Mouse (Mus musculus): ENCODE results near the gene Cebpe. TPM values are rescaled to one million over a fixed set of nuclear protein-coding genes. Genes with fewer than 3 reads are reported as not detected.

Gene Cebpe
- 0.17 TPM in 2 replicates for polyA plus RNA-seq (2014; fragmentation: Nextera tagmentation; extraction: Ambion mirVana)

DNA sequence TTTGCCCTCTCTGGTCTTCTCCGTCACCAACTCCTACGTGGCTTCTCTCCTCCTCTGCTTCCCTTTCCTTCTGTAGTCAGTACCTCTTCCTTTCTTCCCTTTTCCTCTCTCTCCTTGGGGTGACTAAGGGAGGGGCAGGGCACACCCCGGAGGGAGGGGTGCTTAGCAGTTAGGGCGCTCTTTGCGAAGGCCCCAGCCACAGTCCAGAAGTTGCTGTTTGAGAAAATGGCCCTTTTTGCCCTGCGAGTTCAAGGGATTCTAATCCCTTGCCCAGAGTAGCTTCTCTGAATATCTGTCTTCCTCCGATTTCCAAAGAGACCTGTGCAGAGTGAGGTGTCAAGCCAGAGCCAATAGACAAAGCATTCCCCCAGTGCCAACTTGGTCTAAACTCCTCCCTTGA, at the start of gene Cebpe:
Gene Cebpe (minus strand): TSS at position 101 of the 400 bp plus-strand sequence.
- no peak within 1 kb of the TSS for H3K27ac ChIP-seq (replicated peaks; ENCODE audit: low read depth, low read length)
- DNase-seq (ENCODE audit: low spot score), result no peak
- 83% methylated on average over 7 of the region's 7 CpGs for WGBS

DNA sequence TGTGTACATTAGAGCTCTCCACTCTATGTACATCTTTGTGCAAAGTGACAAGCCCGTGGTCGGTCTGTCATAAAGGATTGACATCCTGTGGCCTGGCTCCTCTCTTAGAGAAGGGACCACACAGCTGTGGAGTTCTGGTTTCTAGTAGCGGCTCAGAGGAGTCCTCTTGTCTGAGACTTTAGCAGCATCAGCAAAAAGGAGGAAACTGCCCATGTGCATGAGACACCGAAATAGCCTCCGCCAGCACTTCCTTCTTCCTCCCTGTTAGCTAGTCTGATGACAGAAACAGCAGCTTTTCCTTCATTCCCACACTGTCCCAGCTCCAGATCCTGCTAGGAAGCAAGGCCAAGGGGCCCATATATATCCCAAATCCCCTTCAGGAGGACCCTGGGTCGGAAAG, 44.4 kb upstream of the Cebpe start:
- H3K36me3 ChIP-seq (replicated peaks; ENCODE audit: control insufficient read depth, insufficient read depth, low read depth, low read length), result no peaks in the 10 kb centered on the region
- ATAC-seq (replicated peaks; ENCODE audit: insufficient number of reproducible peaks, low FRiP score, low TSS enrichment, low read depth), result no peak
- H3K4me2 ChIP-seq (ENCODE audit: low read depth, low read length), result no peak overlapping the region
- no peak for DNase-seq (ENCODE audit: low spot score)
- no peak overlapping the region for H3K4me3 ChIP-seq (ENCODE audit: low read depth, low read length)
- no peaks in the 10 kb centered on the region for H3K9me3 ChIP-seq (replicated peaks; ENCODE audit: control insufficient read depth, low read length)
- H3K4me1 ChIP-seq (ENCODE audit: control insufficient read depth, insufficient read depth, low read length), result no peaks in the 10 kb centered on the region
- H3K27ac ChIP-seq (replicated peaks; ENCODE audit: low read depth, low read length), result no peak overlapping the region
- H3K27me3 ChIP-seq (ENCODE audit: control insufficient read depth, insufficient read depth, low read length), result no peaks in the 10 kb centered on the region
- H3K9ac ChIP-seq (replicated peaks; ENCODE audit: low read length), result no peak overlapping the region
- 82% methylated on average over 6 of the region's 6 CpGs for WGBS

More for the DNA sequence above, at the start of gene Cebpe:
- H3K27me3 ChIP-seq (ENCODE audit: control insufficient read depth, insufficient read depth, low read length), result no peaks in the 10 kb centered on the region
- H3K9me3 ChIP-seq (replicated peaks; ENCODE audit: control insufficient read depth, low read length), result no peaks in the 10 kb centered on the region
- H3K9ac ChIP-seq (replicated peaks; ENCODE audit: low read length), result no peak within 1 kb of the TSS
- no peak within 1 kb of the TSS for H3K4me2 ChIP-seq (ENCODE audit: low read depth, low read length)
- no peak for ATAC-seq (replicated peaks; ENCODE audit: insufficient number of reproducible peaks, low FRiP score, low TSS enrichment, low read depth)
- no peaks in the 10 kb centered on the region for H3K36me3 ChIP-seq (replicated peaks; ENCODE audit: control insufficient read depth, insufficient read depth, low read depth, low read length)
- no peaks in the 10 kb centered on the region; the same call in 1 of the 2 replicates for H3K4me1 ChIP-seq (ENCODE audit: control insufficient read depth, insufficient read depth, low read length)
- no peak within 1 kb of the TSS for H3K4me3 ChIP-seq (ENCODE audit: low read depth, low read length)

DNA sequence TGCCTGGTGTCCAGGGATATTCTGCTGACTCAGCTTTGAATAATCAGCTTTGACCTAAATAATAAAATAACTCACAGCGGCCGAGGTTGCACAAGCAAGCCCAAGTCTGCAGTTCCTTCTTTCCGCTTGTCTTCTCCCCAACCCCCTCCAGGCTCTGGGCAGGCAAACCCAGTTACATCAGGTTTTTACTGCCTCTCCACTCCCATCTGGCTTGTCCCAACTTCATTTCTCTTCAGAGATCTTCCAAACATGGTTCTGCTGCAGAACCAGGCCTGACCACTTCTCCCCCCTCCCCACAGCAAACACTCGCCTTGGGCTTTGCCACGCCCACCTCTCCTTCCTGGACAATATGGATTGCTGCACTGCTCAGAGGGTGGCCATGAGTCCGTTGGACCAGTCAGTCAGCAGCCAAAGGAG, 42.6 kb upstream of the Cebpe start:
- H3K4me3 ChIP-seq (ENCODE audit: low read depth, low read length), result no peak overlapping the region
- no peak overlapping the region for H3K27ac ChIP-seq (replicated peaks; ENCODE audit: low read depth, low read length)
- 33% methylated on average over 6 of the region's 6 CpGs for WGBS
- ATAC-seq (replicated peaks; ENCODE audit: insufficient number of reproducible peaks, low FRiP score, low TSS enrichment, low read depth), result no peak
- H3K9ac ChIP-seq (replicated peaks; ENCODE audit: low read length), result no peak overlapping the region
- DNase-seq (ENCODE audit: low spot score), result no peak
- H3K4me1 ChIP-seq (ENCODE audit: control insufficient read depth, insufficient read depth, low read length), result no peaks in the 10 kb centered on the region
- H3K4me2 ChIP-seq (ENCODE audit: low read depth, low read length), result no peak overlapping the region
- H3K27me3 ChIP-seq (ENCODE audit: control insufficient read depth, insufficient read depth, low read length), result no peaks in the 10 kb centered on the region
- no peaks in the 10 kb centered on the region for H3K9me3 ChIP-seq (replicated peaks; ENCODE audit: control insufficient read depth, low read length)
- H3K36me3 ChIP-seq (replicated peaks; ENCODE audit: control insufficient read depth, insufficient read depth, low read depth, low read length), result no peaks in the 10 kb centered on the region

DNA sequence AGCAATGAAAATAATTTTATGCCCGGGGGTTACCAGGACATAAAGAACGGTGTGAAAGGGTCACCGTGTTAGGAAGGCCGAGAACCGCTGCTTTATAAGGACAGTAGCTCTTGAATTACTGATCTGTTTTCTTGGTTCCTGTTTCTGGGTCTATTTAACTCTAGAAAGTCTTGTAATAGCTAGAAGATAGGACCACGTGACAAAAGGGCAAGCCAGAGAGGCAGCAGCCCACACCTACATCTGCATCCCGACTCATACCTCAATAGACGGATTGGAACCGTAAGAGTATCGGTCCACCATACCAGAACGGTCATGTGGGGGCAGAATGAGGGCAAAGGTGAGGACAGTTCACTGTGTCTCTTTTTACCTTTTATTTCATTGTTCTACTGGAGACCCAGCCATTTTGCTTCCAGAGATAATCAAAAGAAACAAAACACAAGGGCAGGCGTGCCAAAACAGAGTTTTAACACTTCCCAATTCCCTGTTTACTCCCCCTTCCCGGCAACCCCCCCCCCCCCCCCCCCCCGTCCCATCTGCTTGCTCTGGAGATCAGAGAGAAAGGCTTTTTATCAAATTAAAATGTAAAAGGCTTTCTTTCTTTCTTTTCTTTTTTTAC, 42.1 kb upstream of the Cebpe start:
- Histone ChIP-seq H3K36me3 (replicated peaks; ENCODE audit: control insufficient read depth, insufficient read depth, low read depth, low read length) (no peaks in the 10 kb centered on the region), H3K9ac (replicated peaks; ENCODE audit: low read length) (no peak overlapping the region), H3K4me2 (ENCODE audit: low read depth, low read length) (no peak overlapping the region), H3K4me1 (ENCODE audit: control insufficient read depth, insufficient read depth, low read length) (no peaks in the 10 kb centered on the region), H3K9me3 (replicated peaks; ENCODE audit: control insufficient read depth, low read length) (no peaks in the 10 kb centered on the region), H3K27me3 (ENCODE audit: control insufficient read depth, insufficient read depth, low read length) (no peaks in the 10 kb centered on the region), H3K27ac (replicated peaks; ENCODE audit: low read depth, low read length) (no peak overlapping the region), H3K4me3 (ENCODE audit: low read depth, low read length) (no peak overlapping the region)
- ATAC-seq (replicated peaks; ENCODE audit: insufficient number of reproducible peaks, low FRiP score, low TSS enrichment, low read depth) (no peak), DNase-seq (ENCODE audit: low spot score) (no peak)
- 79% methylated on average over 14 of the region's 14 CpGs for WGBS

DNA sequence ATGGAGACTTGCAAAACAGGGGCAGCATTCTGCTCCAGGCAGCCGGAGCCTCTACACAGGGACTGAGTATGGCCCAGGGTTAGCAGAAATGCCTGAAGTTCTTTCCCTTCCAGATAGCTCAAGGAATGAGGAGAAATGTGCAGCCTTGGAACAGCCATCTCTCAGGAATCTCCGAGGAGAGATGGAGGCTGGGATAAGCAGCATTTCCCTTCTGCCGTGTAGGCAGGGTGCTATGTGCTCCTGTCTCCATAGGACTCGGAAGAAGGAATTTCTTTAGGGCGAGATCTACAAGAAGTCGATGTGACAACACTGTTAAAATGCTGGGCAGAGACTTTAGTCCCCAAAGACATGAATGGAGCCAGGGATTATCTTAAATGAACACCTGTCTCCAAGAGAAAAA, 41.0 kb upstream of the Cebpe start:
- Histone ChIP-seq H3K4me3 (ENCODE audit: low read depth, low read length) (no peak overlapping the region), H3K9me3 (replicated peaks; ENCODE audit: control insufficient read depth, low read length) (no peaks in the 10 kb centered on the region), H3K27ac (replicated peaks; ENCODE audit: low read depth, low read length) (no peak overlapping the region), H3K4me2 (ENCODE audit: low read depth, low read length) (no peak overlapping the region), H3K27me3 (ENCODE audit: control insufficient read depth, insufficient read depth, low read length) (no peaks in the 10 kb centered on the region), H3K4me1 (ENCODE audit: control insufficient read depth, insufficient read depth, low read length) (no peaks in the 10 kb centered on the region), H3K36me3 (replicated peaks; ENCODE audit: control insufficient read depth, insufficient read depth, low read depth, low read length) (no peaks in the 10 kb centered on the region), H3K9ac (replicated peaks; ENCODE audit: low read length) (no peak overlapping the region)
- WGBS, result 79% methylated on average over 6 of the region's 6 CpGs
- DNase-seq (ENCODE audit: low spot score) (no peak), ATAC-seq (replicated peaks; ENCODE audit: insufficient number of reproducible peaks, low FRiP score, low TSS enrichment, low read depth) (no peak)

DNA sequence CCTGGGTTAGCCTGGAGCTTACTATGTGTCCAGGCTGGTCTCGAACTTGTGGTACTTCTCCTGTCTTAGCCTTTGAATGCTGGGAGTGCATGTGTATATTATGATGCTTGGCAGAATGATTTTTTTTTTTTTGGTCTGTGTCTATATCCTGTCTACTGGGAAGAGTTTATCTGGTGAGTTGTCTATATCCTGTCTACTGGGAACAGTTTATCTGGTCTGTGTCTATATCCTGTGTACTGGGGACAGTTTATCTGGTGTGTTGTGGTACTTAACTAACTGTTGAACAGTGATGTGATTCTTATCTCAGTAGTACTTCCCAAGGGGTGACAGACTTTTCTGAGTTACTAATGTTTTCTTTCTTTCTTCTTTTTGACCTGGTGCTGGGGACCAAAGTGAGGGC, 39.8 kb upstream of the Cebpe start:
- H3K4me2 ChIP-seq (ENCODE audit: low read depth, low read length), result no peak overlapping the region
- 84% methylated on average over 1 of the region's 1 CpGs for WGBS
- ATAC-seq (replicated peaks; ENCODE audit: insufficient number of reproducible peaks, low FRiP score, low TSS enrichment, low read depth) (no peak), DNase-seq (ENCODE audit: low spot score) (no peak)
- no peaks in the 10 kb centered on the region for H3K27me3 ChIP-seq (ENCODE audit: control insufficient read depth, insufficient read depth, low read length)
- no peak overlapping the region for H3K27ac ChIP-seq (replicated peaks; ENCODE audit: low read depth, low read length)
- H3K4me3 ChIP-seq (ENCODE audit: low read depth, low read length), result no peak overlapping the region
- H3K36me3 ChIP-seq (replicated peaks; ENCODE audit: control insufficient read depth, insufficient read depth, low read depth, low read length), result no peaks in the 10 kb centered on the region
- no peak overlapping the region for H3K9ac ChIP-seq (replicated peaks; ENCODE audit: low read length)
- no peaks in the 10 kb centered on the region for H3K9me3 ChIP-seq (replicated peaks; ENCODE audit: control insufficient read depth, low read length)
- no peaks in the 10 kb centered on the region for H3K4me1 ChIP-seq (ENCODE audit: control insufficient read depth, insufficient read depth, low read length)

DNA sequence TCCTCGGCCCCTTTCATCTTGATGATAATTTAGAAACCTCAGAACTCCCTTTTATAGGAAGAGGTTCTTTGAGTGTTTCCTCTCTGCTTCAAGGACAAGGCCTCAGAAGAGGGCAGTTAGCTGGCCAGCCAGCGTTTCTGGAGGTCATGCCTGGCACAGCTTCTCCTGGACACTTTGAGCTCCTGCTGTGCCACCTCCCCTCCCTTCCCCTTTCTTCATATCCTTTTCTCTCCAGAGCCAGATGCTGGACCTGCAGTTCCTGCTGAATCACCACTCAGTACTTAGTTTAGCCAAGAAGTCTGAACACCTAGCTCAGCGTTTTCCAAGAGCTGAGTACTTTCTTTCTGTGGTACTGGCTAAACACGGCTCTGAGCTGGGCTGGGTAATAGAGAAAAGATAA, 37.3 kb upstream of the Cebpe start:
- no peaks in the 10 kb centered on the region for H3K27me3 ChIP-seq (ENCODE audit: control insufficient read depth, insufficient read depth, low read length)
- no peak overlapping the region for H3K4me2 ChIP-seq (ENCODE audit: low read depth, low read length)
- no peak for ATAC-seq (replicated peaks; ENCODE audit: insufficient number of reproducible peaks, low FRiP score, low TSS enrichment, low read depth)
- no peak overlapping the region for H3K27ac ChIP-seq (replicated peaks; ENCODE audit: low read depth, low read length)
- no peaks in the 10 kb centered on the region for H3K36me3 ChIP-seq (replicated peaks; ENCODE audit: control insufficient read depth, insufficient read depth, low read depth, low read length)
- no peak overlapping the region for H3K9ac ChIP-seq (replicated peaks; ENCODE audit: low read length)
- no peaks in the 10 kb centered on the region for H3K4me1 ChIP-seq (ENCODE audit: control insufficient read depth, insufficient read depth, low read length)
- no peaks in the 10 kb centered on the region for H3K9me3 ChIP-seq (replicated peaks; ENCODE audit: control insufficient read depth, low read length)
- DNase-seq (ENCODE audit: low spot score), result no peak
- 74% methylated on average over 4 of the region's 4 CpGs for WGBS
- no peak overlapping the region for H3K4me3 ChIP-seq (ENCODE audit: low read depth, low read length)

DNA sequence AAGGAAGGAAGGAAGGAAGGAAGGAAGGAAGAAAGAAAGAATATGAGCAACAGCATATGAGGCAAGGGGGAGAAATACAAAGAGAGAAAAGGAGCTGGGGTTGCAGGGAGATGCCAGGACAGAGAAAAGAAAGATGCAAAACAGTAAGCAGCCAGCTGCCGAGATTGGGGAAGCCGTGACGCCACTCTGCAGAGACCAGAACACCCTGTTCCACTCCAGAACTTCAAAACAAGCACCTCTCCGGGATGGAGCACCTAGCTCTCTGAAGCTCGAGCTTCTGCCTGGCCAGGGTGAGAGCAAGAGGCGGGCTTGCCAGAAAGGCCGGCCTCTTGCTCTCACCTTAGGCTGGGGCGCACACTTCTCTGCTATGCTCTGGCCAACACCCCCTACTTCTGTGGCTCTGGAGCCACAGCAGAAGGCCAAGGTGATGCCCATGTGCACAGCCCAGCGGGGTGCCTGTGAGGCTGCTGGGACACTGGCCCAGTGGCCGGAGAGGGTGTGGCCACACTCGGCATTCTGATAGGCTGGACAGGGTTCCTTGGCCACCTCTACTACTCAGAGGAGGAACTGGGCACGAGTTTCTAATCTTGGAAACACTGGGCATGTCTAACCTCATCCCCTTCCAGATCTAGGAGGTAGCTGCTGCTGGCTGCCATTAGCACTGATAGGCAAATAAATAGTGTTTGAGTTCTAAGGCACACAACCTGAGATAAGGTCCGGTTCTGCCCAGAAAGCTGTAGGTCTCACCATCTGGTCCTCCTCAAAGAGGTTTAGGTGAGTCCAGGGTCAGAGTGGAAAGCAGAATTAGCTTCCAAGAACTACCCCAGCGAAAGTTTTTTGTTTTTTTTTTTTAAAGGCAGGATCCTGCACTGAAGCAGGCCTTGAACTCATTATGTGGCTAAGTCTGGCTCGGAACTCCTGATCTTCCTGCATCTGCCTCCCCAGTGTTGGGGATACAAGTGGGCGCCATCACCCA, 36.3 kb upstream of the Cebpe start:
- 82% methylated on average over 16 of the region's 16 CpGs for WGBS

More for the DNA sequence above, 36.3 kb upstream of the Cebpe start:
- Histone ChIP-seq H3K27me3 (ENCODE audit: control insufficient read depth, insufficient read depth, low read length) (no peaks in the 10 kb centered on the region), H3K36me3 (replicated peaks; ENCODE audit: control insufficient read depth, insufficient read depth, low read depth, low read length) (no peaks in the 10 kb centered on the region), H3K9me3 (replicated peaks; ENCODE audit: control insufficient read depth, low read length) (no peaks in the 10 kb centered on the region), H3K9ac (replicated peaks; ENCODE audit: low read length) (no peak overlapping the region), H3K4me1 (ENCODE audit: control insufficient read depth, insufficient read depth, low read length) (no peaks in the 10 kb centered on the region), H3K27ac (replicated peaks; ENCODE audit: low read depth, low read length) (no peak overlapping the region), H3K4me3 (ENCODE audit: low read depth, low read length) (no peak overlapping the region), H3K4me2 (ENCODE audit: low read depth, low read length) (no peak overlapping the region)
- ATAC-seq (replicated peaks; ENCODE audit: insufficient number of reproducible peaks, low FRiP score, low TSS enrichment, low read depth), result no peak
- DNase-seq (ENCODE audit: low spot score), result no peak
